Mouse (Mus musculus) hindbrain, embryonic 12.5 days (tissue): ENCODE measurements around the gene Opcml. TPM values are rescaled to one million over a fixed set of nuclear protein-coding genes. Genes with fewer than 3 reads are reported as not detected.

ENCODE experiments used
- ATAC-seq: fragments of 200-750 bp; cut with Nextera tagmentation; 2 replicates; pipeline ENCODE4 v1.8.0; 2017; ENCODE audit warnings: moderate TSS enrichment; ENCODE audit not compliant: low FRiP score
- H3K27ac ChIP-seq: fragments of 300-500 bp; sonication (generic); 2 replicates; pipeline ENCODE4 v1.5.1; 2016; ENCODE audit warnings: mild to moderate bottlenecking
- H3K27me3 ChIP-seq: fragments of 300-500 bp; sonication (generic); 2 replicates; pipeline ENCODE4 v1.6.1; 2016; ENCODE audit warnings: mild to moderate bottlenecking
- H3K36me3 ChIP-seq: fragments of 300-500 bp; sonication (generic); 2 replicates; pipeline ENCODE4 v1.6.1; 2016; ENCODE audit warnings: mild to moderate bottlenecking
- H3K4me1 ChIP-seq: fragments of 300-500 bp; sonication (generic); 2 replicates; pipeline ENCODE4 v1.6.1; 2016
- H3K4me2 ChIP-seq: fragments of 300-500 bp; sonication (generic); replicated peaks from 2 replicates; pipeline ENCODE4 v1.6.1; 2016; ENCODE audit warnings: mild to moderate bottlenecking
- H3K4me3 ChIP-seq: fragments of 300-500 bp; sonication (generic); 2 replicates; pipeline ENCODE4 v1.5.1; 2016; ENCODE audit warnings: mild to moderate bottlenecking
- H3K9ac ChIP-seq: fragments of 300-500 bp; sonication (generic); 2 replicates; pipeline ENCODE4 v1.6.1; 2016; ENCODE audit warnings: mild to moderate bottlenecking, moderate library complexity
- H3K9me3 ChIP-seq: fragments of 300-500 bp; sonication (generic); replicated peaks from 2 replicates; pipeline ENCODE4 v1.6.1; 2016; ENCODE audit warnings: mild to moderate bottlenecking
- WGBS: fragments of 180-500 bp; shearing (Covaris S2); methylation state at CpG from one replicate; pipeline ENCODE4 v1.1.7; 2016; 5-methylcytosine and 5-hydroxymethylcytosine counted together
- polyA plus RNA-seq: library from polyadenylated mRNA; unstranded; fragments of >200 nt; fragmentation: Nextera tagmentation; extraction: Ambion mirVana; gene quantifications from 2 replicates; pipeline ENCODE4 v1.2.1, GENCODE M21; 2016

Opcml gene
- polyA plus RNA-seq, 1 experiment from 2014 or later: 10.8 TPM

GRCm38 (mm10) chr9:28327985-28328384 lies 537.4 kb downstream of the Opcml start:
- Histone ChIP-seq H3K9ac (no peak overlapping the region), H3K4me3 (no peak overlapping the region), H3K36me3 (no peaks in the 10 kb centered on the region), H3K4me1 (no peaks in the 10 kb centered on the region), H3K27ac (no peak overlapping the region), H3K4me2 (no peak overlapping the region), H3K27me3 (no peaks in the 10 kb centered on the region), H3K9me3 (no peaks in the 10 kb centered on the region)
- WGBS: 38% methylated on average over 4 of the region's 4 CpGs
- no peak for ATAC-seq

GRCm38 (mm10) chr9:28328434-28328833 lies 537.9 kb downstream of the Opcml start:
- no peaks in the 10 kb centered on the region for H3K4me1 ChIP-seq
- ATAC-seq: no peak
- 95% methylated on average over 2 of the region's 2 CpGs for WGBS
- H3K27ac ChIP-seq: no peak overlapping the region
- no peaks in the 10 kb centered on the region for H3K9me3 ChIP-seq
- H3K4me2 ChIP-seq: no peak overlapping the region
- no peak overlapping the region for H3K4me3 ChIP-seq
- no peaks in the 10 kb centered on the region for H3K36me3 ChIP-seq
- H3K27me3 ChIP-seq: no peaks in the 10 kb centered on the region
- no peak overlapping the region for H3K9ac ChIP-seq

- Histone ChIP-seq H3K27me3 (no peaks in the 10 kb centered on the region), H3K4me1 (no peaks in the 10 kb centered on the region), H3K4me2 (no peak overlapping the region), H3K9me3 (no peaks in the 10 kb centered on the region), H3K27ac (no peak overlapping the region), H3K9ac (no peak overlapping the region), H3K4me3 (no peak overlapping the region), H3K36me3 (no peaks in the 10 kb centered on the region)
- no peak for ATAC-seq
Observed at GRCm38 (mm10) chr9:28329477-28329876, 538.9 kb downstream of the Opcml start.

GRCm38 (mm10) chr9:28336511-28337208 lies 546.1 kb downstream of the Opcml start:
- Histone ChIP-seq H3K4me1 (no peaks in the 10 kb centered on the region; the same call in 1 of the 2 replicates), H3K27ac (no peak overlapping the region), H3K9ac (no peak overlapping the region), H3K4me2 (peak overlapping the region; percentile 31), H3K9me3 (no peaks in the 10 kb centered on the region), H3K4me3 (no peak overlapping the region), H3K36me3 (no peaks in the 10 kb centered on the region), H3K27me3 (no peaks in the 10 kb centered on the region)
- peak; percentile 69 for ATAC-seq
- 31% methylated on average over 10 of the region's 10 CpGs for WGBS

DNA sequence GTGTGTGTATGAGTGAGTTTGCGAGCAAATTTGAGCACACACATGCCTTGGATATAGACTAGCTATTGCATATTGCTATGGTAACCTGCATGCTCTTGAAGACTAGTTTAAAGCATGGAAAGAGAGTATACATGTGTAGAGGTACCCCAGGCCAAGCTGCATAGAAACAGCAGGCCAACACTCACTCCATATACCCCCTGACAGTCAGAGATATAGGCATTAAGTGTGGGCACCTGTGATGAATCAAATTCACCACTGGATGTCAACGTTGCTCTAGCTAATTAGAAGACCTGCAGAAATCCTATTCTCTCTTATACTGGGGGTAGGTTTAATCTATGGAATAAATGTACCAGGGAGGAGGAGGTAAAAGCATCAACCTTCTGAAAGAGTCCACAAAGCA lies 547.3 kb downstream of the Opcml start:
- WGBS: 71% methylated on average over 2 of the region's 2 CpGs
- no peak overlapping the region for H3K4me2 ChIP-seq
- no peak overlapping the region for H3K9ac ChIP-seq
- H3K4me1 ChIP-seq: no peaks in the 10 kb centered on the region; the same call in 1 of the 2 replicates
- no peaks in the 10 kb centered on the region for H3K36me3 ChIP-seq
- ATAC-seq: no peak; the same call in 1 of the 2 replicates
- no peaks in the 10 kb centered on the region for H3K27me3 ChIP-seq
- H3K4me3 ChIP-seq: no peak overlapping the region
- no peak overlapping the region for H3K27ac ChIP-seq
- H3K9me3 ChIP-seq: no peaks in the 10 kb centered on the region

DNA sequence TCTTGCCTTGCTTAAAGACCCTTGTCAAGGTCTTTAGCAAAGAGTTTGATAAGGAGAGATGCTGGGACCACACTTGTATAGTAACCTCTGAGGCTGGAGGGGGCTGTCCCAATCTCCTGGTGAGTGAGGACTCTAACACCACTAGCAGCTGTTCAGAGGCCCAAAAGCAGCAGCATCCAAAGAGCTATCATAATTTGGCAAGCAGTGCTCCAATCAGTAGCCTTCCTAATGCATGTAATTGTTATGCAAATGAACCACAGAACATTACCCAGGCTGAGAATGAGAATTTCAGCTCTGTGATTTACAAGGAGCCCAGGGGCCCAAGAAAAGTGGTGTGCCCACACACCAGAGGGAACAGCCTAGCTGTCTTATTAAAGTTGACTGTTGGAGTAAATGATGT lies 564.4 kb downstream of the Opcml start:
- Histone ChIP-seq H3K9me3 (no peaks in the 10 kb centered on the region), H3K4me1 (no peaks in the 10 kb centered on the region), H3K9ac (no peak overlapping the region), H3K4me3 (no peak overlapping the region), H3K36me3 (no peaks in the 10 kb centered on the region), H3K27ac (no peak overlapping the region), H3K4me2 (no peak overlapping the region), H3K27me3 (no peaks in the 10 kb centered on the region)
- ATAC-seq: no peak

DNA sequence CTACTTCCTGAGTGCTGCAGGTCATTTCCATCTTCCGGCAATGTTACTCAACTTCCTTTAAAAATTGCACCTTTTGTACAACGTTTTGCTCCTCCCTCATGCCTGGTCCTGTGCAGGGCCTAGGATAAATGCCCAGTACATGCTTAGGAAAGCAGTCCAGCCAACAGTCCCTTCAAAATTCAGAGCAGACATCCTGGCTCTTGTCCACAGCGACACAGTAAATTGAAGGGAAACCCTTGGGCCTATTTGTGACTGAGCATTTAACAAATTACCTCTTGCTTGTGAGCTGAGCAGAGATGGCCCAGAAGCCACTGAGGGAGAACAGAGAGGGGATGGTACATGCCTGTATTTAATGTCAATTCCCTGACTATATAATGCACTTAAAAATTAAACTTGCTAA lies 567.4 kb downstream of the Opcml start:
- H3K9me3 ChIP-seq: no peaks in the 10 kb centered on the region
- no peak for ATAC-seq
- no peak overlapping the region for H3K9ac ChIP-seq
- H3K27me3 ChIP-seq: no peaks in the 10 kb centered on the region
- H3K27ac ChIP-seq: no peak overlapping the region
- no peaks in the 10 kb centered on the region for H3K4me1 ChIP-seq
- no peak overlapping the region for H3K4me3 ChIP-seq
- 78% methylated on average over 3 of the region's 3 CpGs for WGBS
- no peaks in the 10 kb centered on the region for H3K36me3 ChIP-seq
- H3K4me2 ChIP-seq: no peak overlapping the region

GRCm38 (mm10) chr9:28360691-28361090 lies 570.1 kb downstream of the Opcml start:
- H3K27me3 ChIP-seq: no peaks in the 10 kb centered on the region
- H3K9ac ChIP-seq: no peak overlapping the region
- no peaks in the 10 kb centered on the region for H3K36me3 ChIP-seq
- no peak for ATAC-seq
- no peak overlapping the region for H3K27ac ChIP-seq
- no peak overlapping the region for H3K4me3 ChIP-seq
- H3K4me1 ChIP-seq: no peaks in the 10 kb centered on the region
- 86% methylated on average over 2 of the region's 2 CpGs for WGBS
- no peak overlapping the region for H3K4me2 ChIP-seq
- no peaks in the 10 kb centered on the region for H3K9me3 ChIP-seq

DNA sequence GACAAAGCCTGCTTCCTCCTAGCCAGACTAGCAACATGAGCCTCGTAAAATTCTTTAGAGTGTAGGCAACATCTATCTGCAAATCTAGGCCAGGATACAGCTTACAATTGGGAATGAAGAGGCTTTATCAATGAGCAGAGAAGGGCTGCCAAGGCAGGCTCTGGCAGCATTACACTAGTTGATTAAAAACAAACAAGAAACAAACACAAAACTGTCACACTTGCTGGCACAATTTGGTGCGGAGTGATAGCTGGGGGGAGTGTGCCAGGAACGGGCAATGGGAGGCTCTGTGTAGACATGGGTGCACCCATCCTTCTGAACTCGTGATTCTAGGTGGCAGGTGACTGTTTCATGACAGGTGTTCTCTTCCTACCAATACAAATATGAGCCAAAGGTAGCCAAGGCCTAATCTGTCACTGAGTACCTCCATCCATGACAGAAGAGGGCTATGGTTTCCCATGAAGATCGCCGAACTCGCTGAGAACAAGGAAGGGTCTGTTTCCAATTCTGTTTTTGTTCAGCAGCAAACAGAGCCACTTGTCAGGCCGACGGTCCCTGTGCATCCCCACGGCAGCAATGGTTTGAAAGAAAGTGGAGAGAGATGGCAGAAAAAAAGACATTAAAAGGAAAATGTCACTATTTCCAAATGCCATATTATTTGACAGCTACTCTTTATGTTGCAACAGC lies 574.0 kb downstream of the Opcml start:
- no peak overlapping the region for H3K4me3 ChIP-seq
- no peak overlapping the region for H3K27ac ChIP-seq
- peak; percentile 56 for ATAC-seq
- no peaks in the 10 kb centered on the region for H3K27me3 ChIP-seq
- 60% methylated on average over 10 of the region's 10 CpGs for WGBS
- no peak overlapping the region for H3K9ac ChIP-seq
- no peaks in the 10 kb centered on the region for H3K4me1 ChIP-seq
- no peaks in the 10 kb centered on the region for H3K36me3 ChIP-seq
- no peaks in the 10 kb centered on the region for H3K9me3 ChIP-seq
- no peak overlapping the region for H3K4me2 ChIP-seq

DNA sequence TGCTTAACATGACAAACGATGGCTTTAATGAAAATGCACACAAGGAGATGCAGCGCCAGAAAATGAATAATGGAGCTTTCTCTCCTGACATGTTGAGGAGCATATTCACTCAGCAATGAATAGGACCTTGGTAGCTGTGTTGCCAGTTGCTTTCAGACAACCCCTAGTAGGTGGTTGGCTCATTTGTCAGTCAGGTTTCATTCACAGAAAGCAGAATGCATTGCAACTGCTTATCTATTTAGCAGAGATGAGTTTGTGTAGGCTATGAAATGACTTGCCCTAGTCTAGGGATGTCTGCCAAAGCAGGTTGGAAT lies 574.5 kb downstream of the Opcml start:
- H3K27ac ChIP-seq: no peak overlapping the region
- H3K9me3 ChIP-seq: no peaks in the 10 kb centered on the region

DNA sequence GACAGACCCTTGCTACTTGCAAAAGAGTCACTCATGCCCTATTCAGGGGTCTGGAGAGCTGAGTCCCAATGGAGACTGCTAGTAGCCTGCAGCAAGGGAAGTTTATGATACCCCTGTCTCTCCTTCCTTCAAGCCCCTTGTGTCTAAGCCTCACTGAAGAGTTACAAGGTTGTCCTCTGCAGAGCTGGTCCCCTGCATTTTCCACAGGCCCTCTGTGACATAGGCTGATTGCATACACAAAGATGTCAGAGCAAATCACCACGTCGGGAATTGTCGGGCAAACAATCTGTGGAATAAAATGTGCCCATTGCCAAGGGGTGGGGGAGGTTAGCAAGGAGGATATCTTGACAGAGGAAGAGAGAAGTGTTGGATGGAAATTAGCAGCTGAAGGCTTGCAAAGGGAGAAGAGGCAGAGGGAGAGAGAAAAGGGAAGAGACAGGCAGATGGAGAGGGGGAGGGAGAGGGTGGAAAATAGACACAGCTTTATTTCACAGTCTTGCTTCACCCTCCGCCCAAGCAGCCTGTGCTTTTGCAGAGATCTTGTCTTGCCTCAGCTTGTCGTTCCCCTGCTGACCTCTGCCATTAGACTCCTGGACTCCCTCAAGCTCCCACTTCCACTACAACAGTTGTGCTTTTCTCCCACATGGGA lies 596.1 kb downstream of the Opcml start:
- H3K27me3 ChIP-seq: no peaks in the 10 kb centered on the region
- H3K4me3 ChIP-seq: no peak overlapping the region
- H3K27ac ChIP-seq: no peak overlapping the region
- H3K4me2 ChIP-seq: no peak overlapping the region
- 0 out of 2 replicates have a peak, but pooled peaks cover 3% of the 10 kb centered on the region for H3K4me1 ChIP-seq
- 52% methylated on average over 5 of the region's 5 CpGs for WGBS
- no peaks in the 10 kb centered on the region for H3K9me3 ChIP-seq
- no peak for ATAC-seq
- no peak overlapping the region for H3K9ac ChIP-seq
- H3K36me3 ChIP-seq: no peaks in the 10 kb centered on the region

More for the DNA sequence above, 574.5 kb downstream of the Opcml start:
- Histone ChIP-seq H3K27me3 (no peaks in the 10 kb centered on the region), H3K4me3 (no peak overlapping the region), H3K4me1 (no peaks in the 10 kb centered on the region), H3K36me3 (no peaks in the 10 kb centered on the region), H3K4me2 (no peak overlapping the region), H3K9ac (no peak overlapping the region)
- WGBS: 58% methylated on average over 2 of the region's 2 CpGs
- 0 out of 2 replicates have a peak, but pooled peaks have one; percentile 29 for ATAC-seq

DNA sequence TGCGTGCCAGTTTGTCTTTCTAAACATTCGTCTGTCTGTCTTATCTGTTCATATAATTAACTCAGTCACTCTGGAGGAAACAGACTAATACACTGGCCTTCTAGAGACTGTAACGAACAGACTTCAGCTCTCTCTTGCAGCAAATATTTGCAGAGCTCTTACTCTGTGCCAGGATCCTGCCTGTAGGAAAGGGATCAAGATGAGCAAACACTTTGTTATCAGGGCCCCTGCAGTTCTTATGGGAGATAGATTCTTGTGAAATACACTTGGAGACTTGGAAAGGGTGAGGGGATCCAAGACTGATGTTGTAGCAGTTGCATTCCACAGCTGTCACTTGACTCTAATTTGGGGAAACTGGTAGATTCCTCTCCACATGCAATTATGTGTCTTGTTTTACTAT lies 604.6 kb downstream of the Opcml start:
- Histone ChIP-seq H3K4me2 (no peak overlapping the region), H3K9me3 (no peaks in the 10 kb centered on the region), H3K4me3 (no peak overlapping the region), H3K9ac (no peak overlapping the region), H3K36me3 (no peaks in the 10 kb centered on the region), H3K27me3 (0 out of 2 replicates have a peak, but pooled peaks cover under 1% of the 10 kb centered on the region), H3K4me1 (no peaks in the 10 kb centered on the region), H3K27ac (no peak overlapping the region)
- no peak for ATAC-seq
- 43% methylated on average over 2 of the region's 3 CpGs for WGBS
